Mouse (Mus musculus): Measurements from ENCODE around the gene Prkd2. TPM values are rescaled to one million over a fixed set of nuclear protein-coding genes. Genes with fewer than 3 reads are reported as not detected.

Prkd2 gene
- total RNA-seq, 2 experiments from 2014 or later: 13.9 to 23.3 TPM

- no peak for DNase-seq (ENCODE audit: low spot score in 2 of 2)
Observed at GRCm38 (mm10) chr7:16825785-16826184, 16.9 kb upstream of the Prkd2 start.

GRCm38 (mm10) chr7:16826571-16826970 is 16.1 kb upstream of the Prkd2 start:
- DNase-seq (ENCODE audit: low spot score in 2 of 2): no peak

- DNase-seq (ENCODE audit: low spot score in 2 of 2): no peak
Observed at GRCm38 (mm10) chr7:16827274-16827673, 15.4 kb upstream of the Prkd2 start.

- no peak for DNase-seq (ENCODE audit: low spot score in 2 of 2)
Observed at GRCm38 (mm10) chr7:16830449-16830848, 12.3 kb upstream of the Prkd2 start.

GRCm38 (mm10) chr7:16837916-16838803 is 4.5 kb upstream of the Prkd2 start:
- no peak for DNase-seq (ENCODE audit: low spot score in 2 of 2)

- no peak for DNase-seq (ENCODE audit: low spot score in 2 of 2)
Observed at GRCm38 (mm10) chr7:16838804-16839426, 3.8 kb upstream of the Prkd2 start.

- DNase-seq (ENCODE audit: low spot score in 2 of 2): no peak
Observed at GRCm38 (mm10) chr7:16839427-16840108, 3.1 kb upstream of the Prkd2 start.

- no peak for DNase-seq (ENCODE audit: low spot score in 2 of 2)
Observed at GRCm38 (mm10) chr7:16840109-16840491, 2.6 kb upstream of the Prkd2 start.

- no peak for DNase-seq (ENCODE audit: low spot score in 2 of 2)
Observed at GRCm38 (mm10) chr7:16841078-16841477, 1.6 kb upstream of the Prkd2 start.

- no peak for DNase-seq (ENCODE audit: low spot score in 2 of 2)
Observed at GRCm38 (mm10) chr7:16841561-16842560, 841 bp upstream of the Prkd2 start.

GRCm38 (mm10) chr7:16843441-16844171 is 904 bp downstream of the Prkd2 start:
- DNase-seq (ENCODE audit: low spot score in 2 of 2): no peak

GRCm38 (mm10) chr7:16844696-16845071 is 2.0 kb downstream of the Prkd2 start:
- DNase-seq (ENCODE audit: low spot score in 2 of 2): no peak

- DNase-seq (ENCODE audit: low spot score in 2 of 2): peak in 1 of 2 experiments; percentile 37
Observed at GRCm38 (mm10) chr7:16845072-16845819, 2.5 kb downstream of the Prkd2 start.

GRCm38 (mm10) chr7:16845820-16846167 is 3.1 kb downstream of the Prkd2 start:
- DNase-seq (ENCODE audit: low spot score in 2 of 2): no peak

- DNase-seq (ENCODE audit: low spot score in 2 of 2): no peak
Observed at GRCm38 (mm10) chr7:16846775-16847174, 4.1 kb downstream of the Prkd2 start.

- no peak for DNase-seq (ENCODE audit: low spot score in 2 of 2)
Observed at GRCm38 (mm10) chr7:16847507-16847906, 4.8 kb downstream of the Prkd2 start.

GRCm38 (mm10) chr7:16848579-16848978 is 5.9 kb downstream of the Prkd2 start:
- peak; percentile 47 to 69 for DNase-seq (ENCODE audit: low spot score in 2 of 2)

- DNase-seq (ENCODE audit: low spot score in 2 of 2): no peak
Observed at GRCm38 (mm10) chr7:16851636-16852035, 8.9 kb downstream of the Prkd2 start.

- DNase-seq (ENCODE audit: low spot score in 2 of 2): no peak
Observed at GRCm38 (mm10) chr7:16853302-16853831, 10.7 kb downstream of the Prkd2 start.
